ENCODE assay signal across 7 mouse cellular contexts in genomic region chr14:105258379-105259034, GRCm38 (mm10). TPM values are rescaled to one million over a fixed set of nuclear protein-coding genes. Genes with fewer than 3 reads are reported as not detected.
A peak's percentile ranks its signal among the peaks of the same experiment; 100 is the strongest.
DNase-seq lines count a peak whose midpoint lies in the region; ATAC-seq and TF ChIP-seq lines count a peak whose summit lies in the region.

TSS of gene Ndfip2 (plus strand) at chr14:105258573.

- H3K27me3 ChIP-seq in intestine, postnatal 0 days (replicated peaks; ENCODE audit: control insufficient read depth, insufficient read depth, low read length), result no peaks in the 10 kb centered on the region
- H3K27me3 ChIP-seq in limb, embryonic 11.5 days (ENCODE audit: control insufficient read depth, insufficient read depth, low read length), result no peaks in the 10 kb centered on the region
- H3K27me3 ChIP-seq in midbrain, embryonic 14.5 days (ENCODE audit: control insufficient read depth, insufficient read depth, low read length), result no peaks in the 10 kb centered on the region

- H3K9me3 ChIP-seq in intestine, postnatal 0 days (ENCODE audit: control insufficient read depth), result no peaks in the 10 kb centered on the region
- H3K9me3 ChIP-seq in limb, embryonic 11.5 days (ENCODE audit: control insufficient read depth, low read length), result no peaks in the 10 kb centered on the region
- no peaks in the 10 kb centered on the region for H3K9me3 ChIP-seq in midbrain, embryonic 14.5 days (ENCODE audit: control insufficient read depth, low read length)

- H3K9ac ChIP-seq in intestine, postnatal 0 days (ENCODE audit: low read depth, low read length), result peak within 1 kb of the TSS; percentile 99
- H3K9ac ChIP-seq in limb, embryonic 11.5 days (ENCODE audit: low read length), result peak within 1 kb of the TSS; percentile 87
- peak within 1 kb of the TSS; percentile 98 for H3K9ac ChIP-seq in midbrain, embryonic 14.5 days (replicated peaks; ENCODE audit: low read length)

- peak; percentile 94 for ATAC-seq in intestine, postnatal 0 days
- peak; percentile 94 for ATAC-seq in limb, embryonic 11.5 days (ENCODE audit: insufficient number of reproducible peaks, low FRiP score, low TSS enrichment, low read depth)
- ATAC-seq in midbrain, embryonic 14.5 days (ENCODE audit: low FRiP score, low TSS enrichment), result peak; percentile 97

- peak within 1 kb of the TSS; percentile 74 for H3K4me2 ChIP-seq in intestine, postnatal 0 days (replicated peaks; ENCODE audit: low read depth)
- H3K4me2 ChIP-seq in limb, embryonic 11.5 days (ENCODE audit: low read depth, severe bottlenecking), result peak within 1 kb of the TSS; percentile 64
- peak within 1 kb of the TSS; percentile 60 for H3K4me2 ChIP-seq in midbrain, embryonic 14.5 days (ENCODE audit: low read length)

- TF ChIP-seq CTCF in intestine, postnatal 0 days (IDR thresholded peaks at IDR 0.05; ENCODE audit: low read depth), result 0 out of 2 replicates have a peak, but pooled peaks have one; percentile 17

- H3K4me3 ChIP-seq in intestine, postnatal 0 days (ENCODE audit: low read depth, low read length), result peak within 1 kb of the TSS; percentile 96
- H3K4me3 ChIP-seq in limb, embryonic 11.5 days (ENCODE audit: low read depth, low read length), result peak within 1 kb of the TSS; percentile 70
- peak within 1 kb of the TSS; percentile 95 for H3K4me3 ChIP-seq in midbrain, embryonic 14.5 days (replicated peaks; ENCODE audit: low read depth, low read length)

- DNase-seq in adrenal gland, adult 8-10 months, result peak; percentile 80
- peak; percentile 78 for DNase-seq in embryo, embryonic 11.5 days (ENCODE audit: low read depth, low spot score)
- peak; percentile 70 to 79 for DNase-seq in gastrocnemius, postnatal 4 days (ENCODE audit: low spot score in 2 of 2)
- peak; percentile 84 for DNase-seq in limb, embryonic 11.5 days (ENCODE audit: low spot score)
- DNase-seq in midbrain, embryonic 14.5 days, result peak; percentile 96
- peak; percentile 76 to 82 for DNase-seq in spleen, adult 18-20 months

- 0 out of 2 replicates have a peak, but pooled peaks cover 5% of the 10 kb centered on the region for H3K4me1 ChIP-seq in intestine, postnatal 0 days (replicated peaks; ENCODE audit: control insufficient read depth, insufficient read depth, low read length)
- peaks cover 1% of the 10 kb centered on the region; the same call in 1 of the 2 replicates for H3K4me1 ChIP-seq in limb, embryonic 11.5 days (ENCODE audit: control insufficient read depth, insufficient read depth, low read length)
- peaks cover 9% of the 10 kb centered on the region; the same call in 1 of the 2 replicates for H3K4me1 ChIP-seq in midbrain, embryonic 14.5 days (ENCODE audit: control insufficient read depth, insufficient read depth, low read length)

- H3K36me3 ChIP-seq in intestine, postnatal 0 days (ENCODE audit: control insufficient read depth, insufficient read depth), result no peaks in the 10 kb centered on the region
- no peaks in the 10 kb centered on the region for H3K36me3 ChIP-seq in limb, embryonic 11.5 days (ENCODE audit: control insufficient read depth, insufficient read depth, low read length)
- H3K36me3 ChIP-seq in midbrain, embryonic 14.5 days (ENCODE audit: control insufficient read depth, insufficient read depth, low read length), result no peaks in the 10 kb centered on the region

- under 1% methylated on average over 69 of the region's 70 CpGs for WGBS in intestine, postnatal 0 days
- under 1% methylated on average over 69 of the region's 70 CpGs for WGBS in limb, embryonic 11.5 days
- WGBS in midbrain, embryonic 14.5 days, result under 1% methylated on average over 64 of the region's 70 CpGs

- H3K27ac ChIP-seq in intestine, postnatal 0 days (ENCODE audit: low read depth, low read length), result peak within 1 kb of the TSS; percentile 99
- peak within 1 kb of the TSS; percentile 84 for H3K27ac ChIP-seq in limb, embryonic 11.5 days (replicated peaks; ENCODE audit: low read depth, low read length)
- peak within 1 kb of the TSS; percentile 95 for H3K27ac ChIP-seq in midbrain, embryonic 14.5 days (replicated peaks; ENCODE audit: low read depth, low read length)

RNA-seq across cellular contexts. Expression of gene Ndfip2, which starts in this region (rescaled TPM):
- total RNA-seq in adrenal gland, adult 8-10 months (2022), result 10 to 100 TPM; 39.5 to 42.7 (median 40.2) TPM
- 10 to 100 TPM; 25.0 to 27.2 TPM for total RNA-seq in gastrocnemius, postnatal 4 days (2021)
- 119 and 124 TPM in 2 replicates for polyA plus RNA-seq in intestine, postnatal 0 days (2015; fragmentation: Nextera tagmentation; extraction: Ambion mirVana)
- polyA plus RNA-seq in limb, embryonic 11.5 days (2014; fragmentation: Nextera tagmentation; extraction: Ambion mirVana), result 53.7 and 54.0 TPM in 2 replicates
- 127 and 128 TPM in 2 replicates for polyA plus RNA-seq in midbrain, embryonic 14.5 days (2014; fragmentation: Nextera tagmentation; extraction: Ambion mirVana)

Comparison
In these comparisons a context has a peak if more than half of its experiments do, and no peak if none do; other contexts are left out.
1. Peak in every context shown above with its lines: DNase-seq, ATAC-seq, H3K4me3 ChIP-seq and H3K27ac ChIP-seq.